Mouse (Mus musculus): ENCODE measurements around the gene Zscan29.

GRCm38 (mm10) chr2:121219177-121219576 lies 48.3 kb upstream of the Zscan29 start:
- TF ChIP-seq CTCF (conservative IDR thresholded peaks at IDR 0.05; ENCODE audit: low read length) (no peak), NANOG (IDR thresholded peaks at IDR 0.05; ENCODE audit: borderline replicate concordance, low read length) (no peak)
